Comparison of ENCODE assay signal across 14 mouse cellular contexts in genomic region chr4:132944106-132944505, GRCm38 (mm10). TPM values are rescaled to one million over a fixed set of nuclear protein-coding genes. Genes with fewer than 3 reads are reported as not detected.
DNase-seq lines count a peak whose midpoint lies in the region; ATAC-seq and TF ChIP-seq lines count a peak whose summit lies in the region.
"Had no signal": no experiment of that assay in that cellular context is flagged by ENCODE, and none has a peak within 500 bp of the region (broad histone marks: within the 10 kb centered on the region; RNA-seq: fewer than 3 reads in every experiment).

No protein-coding gene starts in this region.

- H3K9me3 ChIP-seq in heart, embryonic 10.5 days, result no peaks in the 10 kb centered on the region
- no peaks in the 10 kb centered on the region for H3K9me3 ChIP-seq in kidney, embryonic 16.5 days (ENCODE audit: low read length)
- H3K9me3 ChIP-seq: limb, embryonic 13.5 days had no signal

- H3K4me2 ChIP-seq in kidney, embryonic 16.5 days (replicated peaks; ENCODE audit: low read depth, low read length), result no peak overlapping the region
- H3K4me2 ChIP-seq: limb, embryonic 13.5 days had no signal

- no peak overlapping the region for H3K4me3 ChIP-seq in heart, embryonic 10.5 days
- H3K4me3 ChIP-seq in layer of hippocampus, adult 2 months, result no peak overlapping the region
- H3K4me3 ChIP-seq in kidney, embryonic 16.5 days (ENCODE audit: low read length), result no peak overlapping the region
- H3K4me3 ChIP-seq: limb, embryonic 13.5 days had no signal

- peaks cover 18% of the 10 kb centered on the region for H3K27me3 ChIP-seq in heart, embryonic 10.5 days (ENCODE audit: insufficient read depth, poor library complexity, severe bottlenecking)
- H3K27me3 ChIP-seq in kidney, embryonic 16.5 days (ENCODE audit: insufficient read depth, low read length), result 0 out of 2 replicates have a peak, but pooled peaks cover 3% of the 10 kb centered on the region
- H3K27me3 ChIP-seq: CH12.LX; limb, embryonic 13.5 days had no signal

- WGBS in heart, embryonic 10.5 days, result 58% methylated on average over 12 of the region's 12 CpGs
- WGBS in kidney, embryonic 16.5 days, result 61% methylated on average over 12 of the region's 12 CpGs

- 0 out of 2 replicates have a peak overlapping the region, but pooled peaks have one; percentile 93 for H3K27ac ChIP-seq in heart, embryonic 10.5 days
- H3K27ac ChIP-seq in layer of hippocampus, adult 2 months, result no peak overlapping the region
- H3K27ac ChIP-seq in kidney, embryonic 16.5 days (ENCODE audit: low read length), result no peak overlapping the region

- ATAC-seq in kidney, embryonic 16.5 days (ENCODE audit: low FRiP score, low TSS enrichment), result no peak

- DNase-seq in heart, embryonic 10.5 days (ENCODE audit: low spot score), result no peak
- no peak for DNase-seq in heart, adult 18-20 months
- peak; percentile 79 for DNase-seq in 416B (ENCODE audit: low read depth)
- DNase-seq in adrenal gland, postnatal 14 days, result peak; percentile 73
- peak; percentile 28 to 45 for DNase-seq in thymus, adult 18-20 months
- no peak for DNase-seq in layer of hippocampus, adult 2 months (ENCODE audit: low spot score in 2 of 2)
- DNase-seq in Muller cell, postnatal 12 days (ENCODE audit: inconsistent ontology term), result no peak
- DNase-seq: cerebellum, adult 11 months; heart, postnatal 36 days; kidney, adult 2 months; lung, postnatal 4 days had no signal

- H3K36me3 ChIP-seq in heart, embryonic 10.5 days, result no peaks in the 10 kb centered on the region
- no peaks in the 10 kb centered on the region for H3K36me3 ChIP-seq in kidney, embryonic 16.5 days (ENCODE audit: insufficient read depth, low read length)
- H3K36me3 ChIP-seq: limb, embryonic 13.5 days had no signal

- no peak for TF ChIP-seq CTCF in layer of hippocampus, adult 2 months (conservative IDR thresholded peaks at IDR 0.05)

- H3K4me1 ChIP-seq in heart, embryonic 10.5 days, result peaks cover 60% of the 10 kb centered on the region
- peaks cover 14% of the 10 kb centered on the region for H3K4me1 ChIP-seq in kidney, embryonic 16.5 days (ENCODE audit: insufficient read depth, low read length)

- H3K9ac ChIP-seq in kidney, embryonic 16.5 days (replicated peaks; ENCODE audit: low read length), result no peak overlapping the region
- H3K9ac ChIP-seq: limb, embryonic 13.5 days had no signal

RNA-seq across cellular contexts. Expression of gene Fam76a, which starts 21.7 kb away (rescaled TPM):
- 32.3 and 33.1 TPM in 2 replicates for polyA plus RNA-seq in heart, embryonic 10.5 days (2016; fragmentation: Nextera tagmentation; extraction: Ambion mirVana)
- total RNA-seq in heart, adult 18-20 months (2021), result 10 to 100 TPM; 29.0 to 37.7 TPM
- 32.6 and 33.8 TPM in 2 replicates for total RNA-seq in adrenal gland, postnatal 14 days (2021)
- total RNA-seq in layer of hippocampus, adult 2 months (2021), result 10 to 100 TPM; 51.2 to 54.5 TPM
- polyA plus RNA-seq in kidney, embryonic 16.5 days (2015; fragmentation: Nextera tagmentation; extraction: Ambion mirVana), result 37.7 and 42.8 TPM in 2 replicates

RNA-seq across cellular contexts. Expression of gene Fgr, which starts 29.8 kb away (rescaled TPM):
- polyA plus RNA-seq in heart, embryonic 10.5 days (2016; fragmentation: Nextera tagmentation; extraction: Ambion mirVana), result 0.36 and 0.43 TPM in 2 replicates
- total RNA-seq in heart, adult 18-20 months (2021), result under 1 TPM; 0.57 to 0.69 TPM
- 0.78 and 1.8 TPM in 2 replicates for total RNA-seq in adrenal gland, postnatal 14 days (2021)
- total RNA-seq in layer of hippocampus, adult 2 months (2021), result under 1 TPM in 1 of 2 experiments, not detected in 1; 0.12 TPM
- 0.44 and 0.58 TPM in 2 replicates for polyA plus RNA-seq in kidney, embryonic 16.5 days (2015; fragmentation: Nextera tagmentation; extraction: Ambion mirVana)

RNA-seq across cellular contexts. Expression of gene Stx12, which starts 59.8 kb away (rescaled TPM):
- polyA plus RNA-seq in heart, embryonic 10.5 days (2016; fragmentation: Nextera tagmentation; extraction: Ambion mirVana), result 54.6 and 58.1 TPM in 2 replicates
- 10 to 100 TPM; 32.6 to 33.8 TPM for total RNA-seq in heart, adult 18-20 months (2021)
- total RNA-seq in adrenal gland, postnatal 14 days (2021), result 49.7 and 53.3 TPM in 2 replicates
- total RNA-seq in layer of hippocampus, adult 2 months (2021), result 100 to 1,000 TPM; 105 to 108 TPM
- 59.9 and 61.8 TPM in 2 replicates for polyA plus RNA-seq in kidney, embryonic 16.5 days (2015; fragmentation: Nextera tagmentation; extraction: Ambion mirVana)

Comparison
In these comparisons a context has a peak if more than half of its experiments do, and no peak if none do; other contexts are left out.
1. DNase-seq: peak in 416B (single experiment), adrenal gland, postnatal 14 days (single experiment) and thymus, adult 18-20 months (2 of 2); none in heart, embryonic 10.5 days (single experiment), heart, adult 18-20 months (0 of 2), layer of hippocampus, adult 2 months (0 of 2) and Muller cell, postnatal 12 days (single experiment).